Mouse (Mus musculus) v-Abl transformed pro-B cells (cell line): Measurements from ENCODE around the gene Tctn1.

ENCODE experiments used
- in situ Hi-C, 2 experiments: fragments of 400-800 bp; cut with MboI; formaldehyde crosslinking; loops; one replicate each; pipeline ENCODE4 v1.15.1; 2025; ENCODE audit not compliant: unreplicated experiment in 2 of 2

The Tctn1 gene

DNA sequence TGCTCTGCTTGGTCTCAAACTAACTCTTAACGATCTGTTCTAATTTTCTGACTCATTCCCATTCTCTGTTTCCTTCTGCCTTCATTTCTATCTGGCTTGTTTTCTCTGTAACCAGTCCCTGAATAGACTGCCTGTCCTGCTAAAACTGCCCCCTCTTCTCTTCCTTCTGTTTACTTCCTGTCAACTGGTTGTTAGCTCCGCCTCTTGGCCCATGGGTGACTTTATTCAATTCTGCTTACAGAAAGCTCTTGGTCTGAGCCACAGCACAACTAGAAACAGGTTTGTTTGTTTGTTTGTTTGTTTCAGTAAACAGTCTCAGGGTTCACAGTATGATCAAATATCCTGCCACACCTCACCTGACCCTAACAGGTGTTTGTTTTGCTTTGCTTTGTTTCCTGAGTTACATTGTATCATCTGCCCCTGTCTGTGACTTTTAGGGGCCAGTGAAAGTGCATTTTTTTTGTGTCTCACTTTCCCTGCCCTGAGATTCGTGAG, 35.9 kb downstream of the Tctn1 start:
- in situ Hi-C loops: loop anchor here in 1 of 2 experiments (5.0 to 10.0 kb wide), 2 partner anchors 34 to 394 kb away; partner anchors contain the start of genes Sh2b3 and Tctn1

DNA sequence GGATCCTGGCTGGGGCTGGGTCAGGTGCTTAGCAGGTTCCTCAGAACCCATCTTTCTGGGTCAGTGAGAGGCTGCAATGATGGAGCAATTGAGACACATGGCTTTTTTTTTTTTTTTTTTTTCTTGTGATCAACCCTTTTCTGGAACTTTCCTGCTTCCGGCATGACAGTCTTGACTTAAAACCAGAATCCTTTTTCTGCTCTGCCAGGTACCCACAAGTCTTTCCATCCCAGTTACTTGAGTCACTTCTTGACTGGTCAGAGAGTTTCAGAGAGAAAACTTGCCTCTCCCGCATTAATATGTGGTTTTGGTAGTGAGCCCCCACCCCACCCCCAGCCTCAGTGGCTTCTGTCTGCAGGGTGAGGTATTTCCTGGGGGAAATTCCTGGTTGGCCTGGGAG, 40.0 kb downstream of the Tctn1 start:
- in situ Hi-C loops: loop anchor here (5.0 to 25.0 kb wide), 3 partner anchors 37 to 1113 kb away; partner anchors contain the start of genes Bcl7a (in 1 of the 2) and Sh2b3 (in 1 of the 2)

DNA sequence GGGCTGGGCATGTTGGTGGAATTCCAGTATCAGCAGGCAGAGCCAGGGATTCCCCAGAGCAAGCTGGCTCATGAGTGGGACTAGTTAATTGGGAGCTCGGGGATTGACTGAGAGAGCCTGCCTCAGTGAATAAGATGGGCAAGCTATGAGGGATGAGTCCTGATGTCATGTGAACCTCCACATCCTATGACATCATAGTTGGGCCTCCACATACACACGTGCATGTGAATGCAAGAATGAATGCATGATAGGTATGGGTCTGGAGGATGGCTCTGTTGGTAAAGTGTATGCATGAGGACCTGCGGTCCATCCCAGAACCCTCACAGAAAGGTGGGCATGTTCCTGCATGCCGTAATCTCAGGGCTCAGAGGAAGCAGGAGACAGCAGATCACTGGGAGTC, 43.2 kb downstream of the Tctn1 start:
- in situ Hi-C loops: loop anchor here (5.0 to 25.0 kb wide), 3 partner anchors 34 to 1116 kb away; partner anchors contain the start of genes Bcl7a (in 1 of the 2) and Sh2b3 (in 1 of the 2)

DNA sequence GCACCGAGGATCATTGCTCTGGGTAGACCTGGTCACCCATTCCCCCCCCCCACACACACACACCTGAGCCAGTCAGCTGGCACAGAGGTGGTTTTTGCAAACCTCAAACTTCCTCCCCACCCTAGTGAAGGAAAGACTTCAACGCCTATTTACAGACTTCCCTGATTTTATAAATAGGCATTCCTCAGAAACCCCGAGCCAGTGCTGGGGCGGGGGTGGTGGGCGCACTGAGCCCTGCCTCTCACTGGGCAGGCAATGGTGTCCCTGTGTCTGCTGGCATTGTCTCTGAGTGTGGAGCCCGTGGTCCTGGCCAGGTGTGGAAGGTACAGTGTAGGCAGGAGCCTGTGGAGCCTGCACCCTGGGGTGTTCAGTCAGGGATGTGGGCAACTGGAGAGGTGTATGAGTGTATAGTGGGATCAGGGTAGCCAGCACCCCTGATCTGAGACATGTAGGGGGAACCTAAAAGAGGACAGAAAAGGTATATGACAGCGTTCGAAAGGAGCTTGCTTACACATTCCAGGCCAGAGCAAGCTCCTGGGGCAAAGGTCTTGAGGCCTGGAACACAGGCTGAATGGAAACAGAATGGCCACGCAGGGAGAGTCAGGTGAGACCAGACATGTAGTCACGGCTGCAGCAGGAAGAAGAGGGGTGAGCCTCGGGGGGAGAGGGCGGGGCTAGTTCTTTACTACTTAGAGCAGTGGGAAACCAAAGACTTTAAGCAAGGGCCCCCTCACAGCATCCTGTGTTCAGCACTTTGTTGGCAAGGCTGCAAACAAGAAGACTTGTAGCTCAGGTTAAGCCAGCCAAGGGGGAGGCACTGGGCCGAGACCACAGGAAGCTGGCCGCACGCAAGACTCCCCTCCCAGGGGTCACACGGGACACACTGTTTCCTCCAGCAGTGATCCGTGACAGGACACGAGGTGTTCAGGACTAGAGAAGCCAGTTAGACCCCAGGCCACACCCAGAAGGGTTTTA, 44.3 kb downstream of the Tctn1 start:
- in situ Hi-C loops: loop anchor here (5.0 to 25.0 kb wide), 3 partner anchors 33 to 1117 kb away; partner anchors contain the start of genes Bcl7a (in 1 of the 2) and Sh2b3 (in 1 of the 2)

DNA sequence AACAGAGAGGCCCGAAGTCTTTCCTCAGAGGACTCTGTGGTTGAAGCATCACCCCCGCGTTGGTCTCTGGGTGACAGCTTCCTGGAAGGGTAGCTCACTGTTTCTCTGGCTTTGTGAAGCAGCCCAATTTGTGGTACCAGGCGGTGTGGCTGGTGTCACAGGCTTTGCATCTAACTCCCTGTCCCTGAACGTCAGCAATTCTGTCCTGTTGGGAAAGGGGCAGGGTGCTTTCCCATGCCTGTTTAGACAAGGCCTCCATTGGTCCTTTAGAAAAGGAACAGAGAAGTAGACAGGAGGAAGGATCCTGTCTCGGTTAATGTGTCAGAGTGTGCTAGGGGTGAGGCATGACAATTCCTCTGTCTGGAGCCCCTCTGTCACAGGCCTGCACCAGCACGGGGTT, 45.3 kb downstream of the Tctn1 start:
- in situ Hi-C loops: loop anchor here in 1 of 2 experiments (25.0 kb wide), 1 partner anchor 1118 kb away; the partner anchor contains the start of gene Bcl7a

DNA sequence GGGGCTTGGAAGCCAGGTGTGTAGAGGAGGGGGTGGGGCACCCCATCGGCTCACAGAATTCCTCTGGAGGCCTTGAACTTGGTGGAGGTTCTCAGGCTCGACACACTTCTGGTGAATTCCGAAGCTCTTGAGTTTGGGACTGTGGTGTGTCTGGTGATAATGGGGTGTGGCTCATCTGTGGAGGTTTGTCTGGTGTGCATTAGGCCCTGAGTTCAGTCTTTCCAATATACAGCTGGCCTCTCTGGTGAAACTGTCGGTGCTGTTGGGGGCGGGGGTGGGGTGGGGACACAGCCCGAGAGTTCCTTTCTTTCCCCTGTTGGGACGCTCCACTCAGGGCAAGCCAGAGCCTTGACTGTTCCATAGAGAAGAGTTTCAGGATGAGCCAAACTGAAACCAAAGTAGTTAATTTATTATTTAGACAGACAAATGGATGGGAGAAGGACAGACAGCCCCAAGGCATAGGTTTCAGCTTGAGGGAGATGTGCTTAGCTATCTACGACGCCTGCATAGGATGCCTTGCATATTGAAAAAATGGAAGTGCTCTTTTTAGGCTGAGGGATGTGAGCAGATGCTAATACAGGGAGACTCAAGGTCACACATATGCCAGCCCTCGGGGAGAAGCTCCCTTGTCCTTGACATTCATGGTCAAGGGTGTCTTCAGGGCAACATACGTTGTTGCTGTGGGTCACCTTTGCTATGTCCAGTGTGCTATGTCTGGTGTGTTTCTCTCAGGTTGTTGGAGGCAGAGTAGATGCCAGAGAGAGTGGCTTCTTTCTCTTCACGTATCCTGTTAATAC, 46.0 kb downstream of the Tctn1 start:
- in situ Hi-C loops: loop anchor here in 1 of 2 experiments (25.0 kb wide), 1 partner anchor 1119 kb away; the partner anchor contains the start of gene Bcl7a

DNA sequence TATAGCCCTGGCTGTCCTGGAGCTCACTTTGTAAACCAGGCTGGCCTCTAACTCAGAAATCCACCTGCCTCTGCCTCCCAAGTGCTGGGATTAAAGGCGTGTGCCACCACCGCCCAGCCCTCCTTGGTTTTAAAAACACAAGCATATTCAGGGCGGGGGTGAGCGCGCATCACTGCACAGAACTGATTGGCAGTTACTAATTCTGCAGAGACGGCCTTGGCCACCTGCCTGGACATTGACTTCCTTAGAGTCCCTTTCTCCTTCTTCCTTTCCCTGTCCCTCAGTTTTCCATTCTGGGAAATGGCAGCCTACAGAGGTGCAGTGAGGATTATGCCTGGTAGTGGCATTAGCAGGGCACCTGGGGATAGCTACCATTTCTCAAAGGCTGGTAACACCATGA, 46.6 kb downstream of the Tctn1 start:
- in situ Hi-C loops: loop anchor here in 1 of 2 experiments (25.0 kb wide), 1 partner anchor 1120 kb away; the partner anchor contains the start of gene Bcl7a

DNA sequence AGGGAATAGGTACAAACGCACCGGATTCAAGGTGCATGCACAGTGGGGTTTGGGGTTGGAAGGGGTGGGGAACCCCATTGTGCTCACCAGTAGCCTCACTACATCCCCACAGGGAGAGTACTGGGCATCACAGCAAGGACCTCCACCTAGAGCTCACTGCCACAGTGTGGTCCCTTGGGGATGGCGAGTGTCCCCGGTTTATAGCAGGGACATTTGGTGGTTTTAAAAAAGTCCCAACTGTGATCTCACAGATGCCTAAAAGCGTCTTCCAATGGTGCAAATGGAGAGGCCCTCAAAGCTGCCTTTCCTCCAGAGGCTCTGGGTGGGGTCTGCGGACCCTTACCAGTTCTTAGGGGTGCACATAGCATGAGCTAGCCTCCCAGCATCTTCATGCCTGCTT, 50.4 kb downstream of the Tctn1 start:
- in situ Hi-C loops: loop anchor here (5.0 to 25.0 kb wide), 3 partner anchors 48 to 1123 kb away; partner anchors contain the start of genes Bcl7a (in 1 of the 2), Ccdc63 (in 1 of the 2) and Tctn1 (in 1 of the 2)

DNA sequence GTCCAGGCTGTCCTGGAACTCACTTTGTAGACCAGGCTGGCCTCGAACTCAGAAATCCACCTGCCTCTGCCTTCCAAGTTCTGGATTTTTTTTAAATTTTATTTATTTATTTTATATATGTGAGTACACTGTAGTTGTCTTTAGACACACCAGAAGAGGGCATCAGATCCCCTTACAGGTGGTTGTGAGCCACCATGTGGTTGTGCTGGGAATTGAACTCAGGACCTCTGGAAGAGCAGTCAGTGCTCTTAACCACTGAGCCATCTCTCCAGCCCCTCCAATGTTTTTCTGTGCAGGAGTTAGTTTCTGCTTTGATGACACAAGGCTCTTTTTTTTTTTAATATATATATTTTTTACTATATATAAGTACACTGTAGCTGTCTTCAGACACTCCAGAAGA, 51.4 kb downstream of the Tctn1 start:
- in situ Hi-C loops: loop anchor here (5.0 to 25.0 kb wide), 3 partner anchors 49 to 1124 kb away; partner anchors contain the start of genes Bcl7a (in 1 of the 2), Ccdc63 (in 1 of the 2) and Tctn1 (in 1 of the 2)

DNA sequence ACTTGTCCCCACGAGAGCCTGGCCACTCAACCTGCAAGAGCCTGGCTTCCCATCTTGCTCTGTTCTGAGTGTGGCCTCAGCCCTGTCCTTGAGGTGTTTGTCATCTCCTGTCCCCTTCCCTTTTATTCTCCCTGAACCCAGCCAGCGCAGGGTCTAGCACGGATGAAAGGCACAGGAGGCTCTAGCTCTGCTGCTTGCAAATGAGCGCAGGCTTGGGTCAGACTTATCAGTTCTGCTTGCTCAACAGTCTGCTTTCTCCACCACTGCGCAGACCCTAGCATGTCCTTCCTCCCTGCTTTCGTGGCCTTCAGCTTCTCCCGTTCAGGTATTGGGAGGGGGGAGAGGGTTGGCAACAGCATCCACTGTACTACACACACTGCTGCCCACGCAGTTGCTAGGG, 52.1 kb downstream of the Tctn1 start:
- in situ Hi-C loops: loop anchor here (5.0 to 25.0 kb wide), 3 partner anchors 50 to 1125 kb away; partner anchors contain the start of genes Bcl7a (in 1 of the 2), Ccdc63 (in 1 of the 2) and Tctn1 (in 1 of the 2)

DNA sequence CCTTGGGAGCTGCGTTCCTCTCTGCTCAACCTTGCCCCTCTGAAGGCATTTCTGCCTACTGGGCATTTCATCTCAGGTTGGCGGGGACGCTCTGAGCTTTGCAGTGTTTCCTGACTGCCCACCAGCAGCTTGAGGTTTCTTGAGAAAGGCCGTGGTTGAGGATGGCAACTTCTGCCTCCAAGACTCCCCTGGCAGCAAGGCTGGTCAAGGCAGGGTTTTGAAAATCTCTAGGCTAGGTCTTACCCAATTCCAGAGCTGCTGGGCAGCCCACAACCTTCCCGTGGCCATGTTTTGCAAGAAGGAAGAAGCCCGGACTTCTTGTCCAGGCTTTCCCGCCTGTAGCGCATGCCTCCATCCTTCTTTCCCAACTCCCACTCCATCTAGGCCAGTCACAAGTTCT, 53.4 kb downstream of the Tctn1 start:
- in situ Hi-C loops: loop anchor here (5.0 to 25.0 kb wide), 3 partner anchors 51 to 1126 kb away; partner anchors contain the start of genes Bcl7a (in 1 of the 2), Ccdc63 (in 1 of the 2) and Tctn1 (in 1 of the 2)

DNA sequence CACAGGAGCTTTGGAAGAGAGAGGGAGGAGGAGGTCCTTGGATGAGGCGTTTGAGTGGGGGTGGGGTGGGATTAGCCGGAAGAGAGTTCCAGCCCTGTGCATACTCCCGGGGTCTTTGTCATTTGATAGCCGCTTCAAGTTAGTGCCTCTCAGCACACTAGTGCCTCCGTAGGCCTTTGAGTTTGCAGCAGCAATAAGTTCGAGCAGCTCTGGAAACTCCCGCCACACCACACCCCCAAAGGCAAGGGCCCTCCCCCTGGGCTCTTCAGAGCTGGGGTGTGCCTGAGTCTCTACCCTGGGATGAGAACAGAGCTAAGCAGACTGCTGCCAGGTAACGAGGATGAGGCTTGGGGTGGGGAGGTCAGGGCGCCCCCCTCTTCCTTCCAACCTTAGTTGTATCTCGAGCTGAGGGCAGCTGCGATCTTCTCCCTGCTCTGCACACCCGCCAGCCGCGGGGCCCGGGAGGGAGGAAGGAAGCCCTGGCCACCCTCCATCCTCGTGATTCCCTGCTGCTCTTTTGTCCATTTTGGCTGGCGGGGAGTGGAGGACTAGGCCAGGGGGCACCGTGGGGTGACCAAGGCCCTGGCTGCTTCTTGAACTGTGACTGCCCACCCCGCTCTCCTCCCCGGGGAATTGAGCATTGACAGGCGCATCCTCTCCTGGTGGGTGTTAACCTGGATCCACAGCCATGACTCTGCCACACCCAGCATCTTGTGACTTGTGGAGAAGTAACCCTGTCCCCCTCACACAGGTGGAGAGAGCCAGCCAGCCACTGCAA, 54.5 kb downstream of the Tctn1 start:
- in situ Hi-C loops: loop anchor here (5.0 to 25.0 kb wide), 3 partner anchors 53 to 1128 kb away; partner anchors contain the start of genes Bcl7a (in 1 of the 2), Ccdc63 (in 1 of the 2) and Tctn1 (in 1 of the 2)

DNA sequence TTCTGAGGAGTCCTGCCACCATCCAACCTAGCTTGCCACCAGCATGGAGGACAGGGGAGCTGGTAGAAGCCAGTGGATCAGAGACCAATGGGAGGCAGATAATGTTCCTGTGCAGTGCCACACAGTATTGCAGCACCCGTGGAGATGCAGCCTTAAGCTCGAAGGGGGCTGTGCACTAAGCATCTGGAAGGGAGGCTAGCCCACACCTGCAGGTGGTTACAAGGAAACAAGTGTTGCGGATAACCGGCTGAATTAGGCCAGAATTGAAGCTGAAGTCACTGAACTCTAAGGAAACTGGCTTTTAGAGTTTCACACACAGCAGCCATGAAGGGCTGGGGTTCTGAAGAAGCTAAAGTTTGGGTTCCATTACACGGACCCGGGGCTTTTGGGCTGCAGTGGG, 55.4 kb downstream of the Tctn1 start:
- in situ Hi-C loops: loop anchor here in 1 of 2 experiments (25.0 kb wide), 1 partner anchor 1128 kb away; the partner anchor contains the start of gene Bcl7a

DNA sequence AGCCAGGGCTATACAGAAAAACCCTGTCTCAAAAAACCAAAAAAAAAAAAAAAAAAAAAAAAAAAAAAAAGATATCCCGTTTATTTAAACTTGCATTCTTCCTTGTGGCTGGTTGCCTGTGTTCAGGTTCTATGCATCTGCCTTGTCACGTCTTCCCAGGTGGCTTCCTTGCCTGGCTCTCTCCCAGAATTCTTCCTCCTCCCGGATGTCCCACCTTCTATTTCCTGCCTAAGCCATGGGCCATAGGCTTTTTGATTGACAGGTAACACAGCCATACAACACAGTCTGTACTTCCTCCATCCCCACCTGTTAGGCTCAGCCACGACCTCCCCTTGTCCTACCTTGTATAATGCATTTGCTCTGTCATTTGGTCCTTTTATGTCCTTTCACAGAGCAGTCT, 57.8 kb downstream of the Tctn1 start, which contains the start of gene Hvcn1:
Gene Hvcn1 (plus strand): TSS at position 330 of the 400 bp plus-strand sequence.
- in situ Hi-C loops: loop anchor here in 1 of 2 experiments (25.0 kb wide), 1 partner anchor 1131 kb away; the partner anchor contains the start of gene Bcl7a

DNA sequence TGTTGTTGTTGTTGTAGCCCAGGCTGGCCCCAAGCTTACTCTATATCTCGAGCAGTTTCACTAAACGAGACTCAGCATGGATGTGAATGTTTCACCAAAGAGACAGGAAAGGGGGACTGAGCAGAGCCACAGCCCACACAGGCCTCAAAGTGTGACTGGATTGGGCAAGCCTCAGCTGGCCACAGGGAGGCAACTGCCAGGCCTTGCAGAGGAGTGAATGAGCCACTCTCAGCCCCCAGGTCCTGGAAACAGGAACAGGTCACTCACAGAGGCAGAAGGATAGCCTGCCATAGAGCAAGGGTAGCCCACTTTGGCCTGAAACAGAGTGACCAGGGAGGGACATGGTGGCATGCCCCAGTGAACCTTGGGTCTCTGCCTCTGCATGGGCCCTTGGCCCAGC, 60.1 kb downstream of the Tctn1 start:
- in situ Hi-C loops: loop anchor here in 1 of 2 experiments (25.0 kb wide), 1 partner anchor 1133 kb away; the partner anchor contains the start of gene Bcl7a

DNA sequence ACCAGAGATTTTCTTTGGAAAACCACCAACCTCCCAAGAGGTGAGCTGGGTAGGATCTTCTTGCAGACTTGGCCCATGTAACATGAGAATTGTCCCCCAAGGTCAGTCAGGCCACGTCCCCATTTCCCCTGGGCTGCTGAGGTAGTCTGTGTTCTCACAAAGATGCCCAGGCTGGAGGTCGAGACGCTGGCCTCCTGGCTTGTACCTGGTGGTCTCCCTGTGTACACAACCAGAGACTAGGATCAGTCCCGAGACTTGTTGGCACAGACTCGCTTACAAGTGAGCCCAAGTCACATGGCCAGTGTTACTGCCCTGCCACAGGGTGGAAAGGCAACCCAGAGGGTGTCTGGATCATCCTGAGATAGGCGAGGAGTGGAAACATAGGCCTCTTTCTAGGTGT, 62.4 kb downstream of the Tctn1 start:
- in situ Hi-C loops: loop anchor here in 1 of 2 experiments (25.0 kb wide), 1 partner anchor 1135 kb away; the partner anchor contains the start of gene Bcl7a

DNA sequence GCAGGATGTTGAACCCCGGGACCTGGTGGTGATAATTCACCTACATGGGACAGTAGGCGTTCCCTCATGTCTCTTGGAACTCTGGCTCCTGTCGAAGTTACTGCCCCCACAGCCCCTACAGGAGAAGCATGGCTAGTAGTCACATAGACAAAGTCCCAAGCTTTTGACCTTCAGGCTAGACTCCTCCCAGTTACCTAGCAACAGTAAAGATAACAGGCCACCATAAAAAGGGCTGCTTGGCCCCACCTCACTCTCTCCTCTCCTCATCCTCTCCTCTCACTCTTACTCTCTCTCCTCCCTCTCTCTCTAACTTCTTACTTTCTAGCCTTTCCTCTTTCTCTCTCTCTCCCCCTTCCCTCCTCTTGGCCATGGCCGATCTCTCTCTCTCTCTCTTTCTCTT, 63.4 kb downstream of the Tctn1 start:
- in situ Hi-C loops: loop anchor here in 1 of 2 experiments (25.0 kb wide), 1 partner anchor 1136 kb away; the partner anchor contains the start of gene Bcl7a

DNA sequence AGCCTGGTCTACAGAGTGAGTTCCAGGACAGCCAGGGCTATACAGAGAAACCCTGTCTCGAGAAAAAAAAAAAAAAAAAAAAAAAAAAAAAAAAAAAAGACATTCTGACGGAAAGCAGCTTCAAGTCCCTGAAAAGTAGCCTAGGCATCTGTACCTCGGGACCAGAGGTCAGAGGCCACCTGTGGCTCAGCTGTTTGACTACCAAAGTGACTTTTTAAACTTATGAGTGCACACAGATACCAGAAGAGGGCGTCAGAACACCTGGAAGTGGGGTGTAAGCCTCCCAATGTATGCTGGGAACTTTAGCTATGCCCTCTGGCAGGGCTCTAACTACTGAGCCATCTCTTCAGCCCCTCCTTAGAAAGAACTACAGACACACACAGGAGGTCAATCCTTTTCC, 71.9 kb downstream of the Tctn1 start:
- in situ Hi-C loops: no loop called here
